Mouse (Mus musculus): ENCODE measurements around the gene Zc2hc1b. TPM values are rescaled to one million over a fixed set of nuclear protein-coding genes. Genes with fewer than 3 reads are reported as not detected.

The Zc2hc1b gene
- polyA plus RNA-seq, 1 experiment from 2014 or later: not detected

- Histone ChIP-seq H3K36me3 (no peaks in the 10 kb centered on the region), H3K9me3 (peaks cover 7% of the 10 kb centered on the region; the same call in 1 of the 2 replicates), H3K4me1 (replicated peaks) (no peaks in the 10 kb centered on the region), H3K4me3 (no peak overlapping the region), H3K27ac (no peak overlapping the region), H3K27me3 (ENCODE audit: insufficient read depth, poor library complexity, severe bottlenecking) (no peaks in the 10 kb centered on the region)
- 87% methylated on average over 4 of the region's 4 CpGs for WGBS
- DNase-seq (ENCODE audit: low spot score): no peak
Observed at GRCm38 (mm10) chr10:13162031-13162430, 15.8 kb downstream of the Zc2hc1b start.

- no peak overlapping the region for H3K4me3 ChIP-seq
- H3K27ac ChIP-seq: no peak overlapping the region
- H3K4me1 ChIP-seq (replicated peaks): no peaks in the 10 kb centered on the region
- H3K36me3 ChIP-seq: no peaks in the 10 kb centered on the region
- H3K9me3 ChIP-seq: peaks cover 7% of the 10 kb centered on the region; the same call in 1 of the 2 replicates
- H3K27me3 ChIP-seq (ENCODE audit: insufficient read depth, poor library complexity, severe bottlenecking): no peaks in the 10 kb centered on the region
- no peak for DNase-seq (ENCODE audit: low spot score)
- 93% methylated on average over 4 of the region's 4 CpGs for WGBS
Observed at GRCm38 (mm10) chr10:13160913-13161312, 16.9 kb downstream of the Zc2hc1b start.

- Histone ChIP-seq H3K4me3 (no peak overlapping the region), H3K27me3 (ENCODE audit: insufficient read depth, poor library complexity, severe bottlenecking) (no peaks in the 10 kb centered on the region), H3K4me1 (replicated peaks) (0 out of 2 replicates have a peak, but pooled peaks cover 3% of the 10 kb centered on the region), H3K27ac (no peak overlapping the region), H3K9me3 (peaks cover 2% of the 10 kb centered on the region; the same call in 1 of the 2 replicates), H3K36me3 (no peaks in the 10 kb centered on the region)
- no peak for DNase-seq (ENCODE audit: low spot score)
- 87% methylated on average over 5 of the region's 5 CpGs for WGBS
Observed at GRCm38 (mm10) chr10:13155377-13155776, 22.4 kb downstream of the Zc2hc1b start.

- no peak overlapping the region for H3K27ac ChIP-seq
- no peak for DNase-seq (ENCODE audit: low spot score)
- 0 out of 2 replicates have a peak, but pooled peaks cover 4% of the 10 kb centered on the region for H3K4me1 ChIP-seq (replicated peaks)
- no peaks in the 10 kb centered on the region for H3K27me3 ChIP-seq (ENCODE audit: insufficient read depth, poor library complexity, severe bottlenecking)
- H3K4me3 ChIP-seq: no peak overlapping the region
- no peaks in the 10 kb centered on the region for H3K36me3 ChIP-seq
- H3K9me3 ChIP-seq: no peaks in the 10 kb centered on the region
- WGBS: 87% methylated on average over 4 of the region's 4 CpGs
Observed at GRCm38 (mm10) chr10:13152811-13153364, 24.9 kb downstream of the Zc2hc1b start.

GRCm38 (mm10) chr10:13151353-13151752, 26.5 kb downstream of the Zc2hc1b start:
- H3K9me3 ChIP-seq: no peaks in the 10 kb centered on the region
- no peaks in the 10 kb centered on the region for H3K27me3 ChIP-seq (ENCODE audit: insufficient read depth, poor library complexity, severe bottlenecking)
- H3K4me1 ChIP-seq (replicated peaks): 0 out of 2 replicates have a peak, but pooled peaks cover 4% of the 10 kb centered on the region
- no peak overlapping the region for H3K4me3 ChIP-seq
- no peak for DNase-seq (ENCODE audit: low spot score)
- WGBS: 89% methylated on average over 5 of the region's 5 CpGs
- H3K27ac ChIP-seq: no peak overlapping the region; the same call in 1 of the 2 replicates
- no peaks in the 10 kb centered on the region for H3K36me3 ChIP-seq

DNA sequence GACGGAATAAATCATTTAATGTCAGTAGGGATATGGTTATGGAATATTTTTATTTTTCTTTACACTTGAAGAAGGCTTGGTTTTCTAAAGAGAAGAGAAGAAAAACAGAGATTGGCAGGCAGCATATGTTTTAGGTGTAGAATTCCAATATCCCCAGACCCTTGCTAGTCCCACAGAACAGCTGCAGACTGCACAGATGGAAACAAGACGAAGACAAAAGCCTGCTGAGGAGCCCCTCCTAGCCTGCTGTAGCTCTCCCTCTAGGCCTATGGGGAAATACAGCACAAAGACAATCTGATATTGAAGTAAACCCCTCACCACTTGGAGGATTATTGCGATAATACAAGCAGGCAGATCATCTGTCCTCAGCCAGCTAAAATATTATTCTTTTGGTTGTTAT, 27.4 kb downstream of the Zc2hc1b start:
- 70% methylated on average over 3 of the region's 3 CpGs for WGBS
- no peak for DNase-seq (ENCODE audit: low spot score)
- H3K27me3 ChIP-seq (ENCODE audit: insufficient read depth, poor library complexity, severe bottlenecking): no peaks in the 10 kb centered on the region
- H3K9me3 ChIP-seq: no peaks in the 10 kb centered on the region
- H3K4me1 ChIP-seq (replicated peaks): 0 out of 2 replicates have a peak, but pooled peaks cover 4% of the 10 kb centered on the region
- peak overlapping the region; percentile 6; the same call in 1 of the 2 replicates for H3K27ac ChIP-seq
- H3K4me3 ChIP-seq: no peak overlapping the region
- H3K36me3 ChIP-seq: no peaks in the 10 kb centered on the region

DNA sequence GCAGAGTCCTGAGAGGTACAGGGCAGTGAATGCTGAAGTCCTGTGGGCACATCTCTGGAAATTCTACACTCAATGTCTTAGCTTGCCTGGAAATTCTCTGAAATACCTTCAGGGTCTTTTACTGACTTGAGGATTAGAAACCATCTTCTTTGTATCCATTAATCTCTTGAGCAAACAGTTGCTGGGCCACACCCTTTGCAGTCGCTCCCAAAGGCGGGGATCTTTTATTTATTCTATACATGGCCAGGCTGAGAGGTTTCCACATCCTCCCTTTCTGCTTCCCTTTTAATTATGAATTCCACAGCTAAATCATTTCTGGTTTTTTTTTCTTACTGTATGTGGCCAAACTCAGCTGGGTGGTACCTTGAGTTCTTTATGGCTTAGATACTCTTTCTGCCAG, 37.4 kb downstream of the Zc2hc1b start:
- H3K9me3 ChIP-seq: no peaks in the 10 kb centered on the region
- H3K27me3 ChIP-seq (ENCODE audit: insufficient read depth, poor library complexity, severe bottlenecking): no peaks in the 10 kb centered on the region
- WGBS: 80% methylated on average over 2 of the region's 2 CpGs
- no peak for DNase-seq (ENCODE audit: low spot score)
- no peaks in the 10 kb centered on the region for H3K4me1 ChIP-seq (replicated peaks)
- no peak overlapping the region for H3K27ac ChIP-seq
- H3K36me3 ChIP-seq: no peaks in the 10 kb centered on the region
- no peak overlapping the region for H3K4me3 ChIP-seq

- no peak overlapping the region for H3K4me3 ChIP-seq
- H3K9me3 ChIP-seq: no peaks in the 10 kb centered on the region
- no peaks in the 10 kb centered on the region for H3K36me3 ChIP-seq
- DNase-seq (ENCODE audit: low spot score): no peak
- no peaks in the 10 kb centered on the region for H3K27me3 ChIP-seq (ENCODE audit: insufficient read depth, poor library complexity, severe bottlenecking)
- no peak overlapping the region for H3K27ac ChIP-seq
- WGBS: 92% methylated on average over 6 of the region's 6 CpGs
- no peaks in the 10 kb centered on the region for H3K4me1 ChIP-seq (replicated peaks)
Observed at GRCm38 (mm10) chr10:13137906-13138305, 39.9 kb downstream of the Zc2hc1b start.

- H3K4me3 ChIP-seq: no peak overlapping the region
- DNase-seq (ENCODE audit: low spot score): no peak
- H3K36me3 ChIP-seq: no peaks in the 10 kb centered on the region
- WGBS: 92% methylated on average over 7 of the region's 7 CpGs
- H3K27ac ChIP-seq: no peak overlapping the region
- H3K9me3 ChIP-seq: no peaks in the 10 kb centered on the region
- H3K4me1 ChIP-seq (replicated peaks): no peaks in the 10 kb centered on the region
- H3K27me3 ChIP-seq (ENCODE audit: insufficient read depth, poor library complexity, severe bottlenecking): no peaks in the 10 kb centered on the region
Observed at GRCm38 (mm10) chr10:13135751-13136150, 42.1 kb downstream of the Zc2hc1b start.

GRCm38 (mm10) chr10:13135276-13135675, 42.5 kb downstream of the Zc2hc1b start:
- WGBS: 91% methylated on average over 7 of the region's 7 CpGs
- H3K4me1 ChIP-seq (replicated peaks): no peaks in the 10 kb centered on the region
- H3K27me3 ChIP-seq (ENCODE audit: insufficient read depth, poor library complexity, severe bottlenecking): no peaks in the 10 kb centered on the region
- no peak overlapping the region for H3K4me3 ChIP-seq
- no peak overlapping the region for H3K27ac ChIP-seq
- no peaks in the 10 kb centered on the region for H3K9me3 ChIP-seq
- no peaks in the 10 kb centered on the region for H3K36me3 ChIP-seq
- no peak for DNase-seq (ENCODE audit: low spot score)

DNA sequence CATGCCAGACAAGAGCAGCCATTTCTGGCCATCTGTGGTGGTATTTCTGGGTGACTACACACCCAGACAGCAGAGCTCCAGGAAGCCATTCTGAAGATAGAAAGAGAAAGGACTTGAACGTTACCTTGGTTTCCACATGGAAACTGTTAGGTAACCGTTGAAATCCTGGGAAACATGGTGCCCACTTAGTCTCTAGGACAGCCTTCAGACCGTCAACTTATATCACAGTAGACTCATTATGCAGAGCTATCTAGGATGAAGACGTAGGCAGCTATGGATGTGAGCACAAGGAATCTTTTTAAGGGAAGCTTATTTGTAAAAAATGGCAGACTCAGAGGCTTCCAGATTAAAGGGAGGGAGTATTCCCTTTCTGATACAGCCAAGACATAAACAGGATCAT, 44.0 kb downstream of the Zc2hc1b start:
- WGBS: 94% methylated on average over 4 of the region's 4 CpGs
- H3K27me3 ChIP-seq (ENCODE audit: insufficient read depth, poor library complexity, severe bottlenecking): no peaks in the 10 kb centered on the region

GRCm38 (mm10) chr10:13127946-13128345, 49.9 kb downstream of the Zc2hc1b start:
- no peak for DNase-seq (ENCODE audit: low spot score)
- no peaks in the 10 kb centered on the region for H3K27me3 ChIP-seq (ENCODE audit: insufficient read depth, poor library complexity, severe bottlenecking)
- 92% methylated on average over 7 of the region's 7 CpGs for WGBS

More for the DNA sequence above, 44.0 kb downstream of the Zc2hc1b start:
- DNase-seq (ENCODE audit: low spot score): no peak
- H3K27ac ChIP-seq: no peak overlapping the region
- no peaks in the 10 kb centered on the region; the same call in 1 of the 2 replicates for H3K9me3 ChIP-seq
- H3K4me3 ChIP-seq: no peak overlapping the region
- H3K4me1 ChIP-seq (replicated peaks): no peaks in the 10 kb centered on the region
- peaks cover 7% of the 10 kb centered on the region for H3K36me3 ChIP-seq

DNA sequence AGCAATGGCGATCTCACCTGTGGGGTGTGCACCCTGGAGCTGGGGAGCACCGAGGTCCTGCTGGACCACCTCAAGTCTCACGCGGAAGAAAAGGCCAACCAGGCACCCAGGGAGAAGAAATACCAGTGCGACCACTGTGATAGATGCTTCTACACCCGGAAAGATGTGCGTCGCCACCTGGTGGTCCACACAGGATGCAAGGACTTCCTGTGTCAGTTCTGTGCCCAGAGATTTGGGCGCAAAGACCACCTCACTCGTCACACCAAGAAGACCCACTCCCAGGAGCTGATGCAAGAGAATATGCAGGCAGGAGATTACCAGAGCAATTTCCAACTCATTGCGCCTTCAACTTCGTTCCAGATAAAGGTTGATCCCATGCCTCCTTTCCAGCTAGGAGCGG, 50.5 kb downstream of the Zc2hc1b start:
- Histone ChIP-seq H3K27me3 (ENCODE audit: insufficient read depth, poor library complexity, severe bottlenecking) (no peaks in the 10 kb centered on the region), H3K36me3 (peaks cover 47% of the 10 kb centered on the region), H3K4me3 (no peak overlapping the region), H3K27ac (0 out of 2 replicates have a peak overlapping the region, but pooled peaks have one; percentile 16), H3K4me1 (replicated peaks) (peaks cover 10% of the 10 kb centered on the region), H3K9me3 (peaks cover 7% of the 10 kb centered on the region)
- DNase-seq (ENCODE audit: low spot score): no peak
- 79% methylated on average over 13 of the region's 13 CpGs for WGBS

More at GRCm38 (mm10) chr10:13127946-13128345, 49.9 kb downstream of the Zc2hc1b start:
- peaks cover 47% of the 10 kb centered on the region for H3K36me3 ChIP-seq
- peaks cover 7% of the 10 kb centered on the region for H3K9me3 ChIP-seq
- no peak overlapping the region for H3K27ac ChIP-seq
- no peak overlapping the region for H3K4me3 ChIP-seq
- H3K4me1 ChIP-seq (replicated peaks): peaks cover 10% of the 10 kb centered on the region
